Mouse (Mus musculus) limb, embryonic 13.5 days (tissue): ENCODE data around the gene Grb7. TPM values are rescaled to one million over a fixed set of nuclear protein-coding genes. Genes with fewer than 3 reads are reported as not detected.

Experiments used
- ATAC-seq: fragments of 200-750 bp; cut with Nextera tagmentation; 2 replicates; pipeline ENCODE4 v1.8.0; 2017; ENCODE audit warnings: low read depth, moderate number of reproducible peaks, moderate TSS enrichment; ENCODE audit not compliant: low FRiP score
- H3K27ac ChIP-seq: fragments of 300-500 bp; sonication (generic); 2 replicates; pipeline ENCODE4 v1.5.1; 2015; ENCODE audit warnings: inconsistent platforms, mild to moderate bottlenecking, moderate library complexity
- H3K27me3 ChIP-seq: fragments of 300-500 bp; sonication (generic); 2 replicates; pipeline ENCODE4 v1.6.1; 2015; ENCODE audit warnings: mild to moderate bottlenecking, inconsistent platforms
- H3K36me3 ChIP-seq: fragments of 300-500 bp; sonication (generic); 2 replicates; pipeline ENCODE4 v1.6.1; 2015; ENCODE audit warnings: inconsistent platforms, mild to moderate bottlenecking, moderate library complexity
- H3K4me1 ChIP-seq: fragments of 300-500 bp; sonication (generic); 2 replicates; pipeline ENCODE4 v1.6.1; 2015; ENCODE audit warnings: inconsistent platforms
- H3K4me2 ChIP-seq: fragments of 300-500 bp; sonication (generic); replicated peaks from 2 replicates; pipeline ENCODE4 v1.6.1; 2015; ENCODE audit warnings: inconsistent platforms, mild to moderate bottlenecking, moderate library complexity
- H3K4me3 ChIP-seq: fragments of 300-500 bp; sonication (generic); 2 replicates; pipeline ENCODE4 v1.5.1; 2015; ENCODE audit warnings: moderate library complexity, mild to moderate bottlenecking, inconsistent platforms
- H3K9ac ChIP-seq: fragments of 300-500 bp; sonication (generic); 2 replicates; pipeline ENCODE4 v1.6.1; 2015; ENCODE audit warnings: mild to moderate bottlenecking, inconsistent platforms
- H3K9me3 ChIP-seq: fragments of 300-500 bp; sonication (generic); 2 replicates; pipeline ENCODE4 v1.6.1; 2016; ENCODE audit warnings: inconsistent platforms
- WGBS: fragments of 180-500 bp; shearing (Covaris S2); methylation state at CpG from one replicate; pipeline ENCODE4 v1.1.7; 2015; 5-methylcytosine and 5-hydroxymethylcytosine counted together
- polyA plus RNA-seq: library from polyadenylated mRNA; unstranded; fragments of >200 nt; fragmentation: Nextera tagmentation; extraction: Ambion mirVana; gene quantifications from 2 replicates; pipeline ENCODE4 v1.2.1, GENCODE M21; 2015

The Grb7 gene
- polyA plus RNA-seq, 1 experiment from 2014 or later = 6.7 TPM

DNA sequence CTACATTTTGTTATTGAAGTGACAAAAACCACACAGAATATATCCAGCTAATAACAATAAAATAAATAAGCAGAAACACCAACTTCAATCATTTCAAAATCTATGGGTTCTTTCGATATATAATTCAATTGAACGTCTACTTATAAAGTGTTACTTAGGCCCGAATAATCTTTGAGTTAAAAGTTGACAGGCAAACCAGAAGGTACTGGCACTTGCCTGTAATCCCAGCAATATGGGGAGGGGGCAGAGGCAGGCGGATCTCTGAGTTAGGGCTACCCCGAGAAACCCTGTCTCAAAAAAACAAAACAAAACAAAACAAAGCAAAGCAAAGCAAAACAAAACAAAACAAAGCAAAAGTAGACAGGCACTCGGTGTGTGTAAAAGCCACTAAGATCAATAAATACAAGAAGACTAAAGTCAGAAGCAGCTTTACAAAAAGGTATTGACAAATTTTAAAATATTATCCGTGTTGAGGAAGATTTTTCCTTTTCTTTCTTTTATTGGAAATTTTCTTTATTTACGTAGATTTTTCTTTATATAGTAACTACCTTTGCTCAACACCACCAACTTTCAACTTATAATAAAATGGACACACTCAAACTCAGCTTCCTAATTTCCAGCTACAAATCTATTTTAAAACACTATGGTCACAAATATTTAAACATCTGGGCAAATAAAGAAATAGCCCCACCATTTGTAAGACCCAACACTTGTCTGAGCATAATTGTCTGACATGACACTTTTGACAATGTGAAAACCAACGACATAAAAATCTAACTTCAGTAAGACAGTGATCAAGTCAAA lies 29.6 kb downstream of the Grb7 start:
- Histone ChIP-seq H3K4me1 (peaks cover 4% of the 10 kb centered on the region; the same call in 1 of the 2 replicates), H3K4me2 (no peak overlapping the region), H3K9me3 (no peaks in the 10 kb centered on the region), H3K27me3 (no peaks in the 10 kb centered on the region; the same call in 1 of the 2 replicates), H3K36me3 (no peaks in the 10 kb centered on the region), H3K4me3 (no peak overlapping the region), H3K27ac (no peak overlapping the region), H3K9ac (no peak overlapping the region)
- WGBS = 91% methylated on average over 9 of the region's 9 CpGs
- ATAC-seq = no peak

GRCm38 (mm10) chr11:98476434-98476807 lies 30.2 kb downstream of the Grb7 start:
- H3K4me2 ChIP-seq = no peak overlapping the region
- ATAC-seq = no peak
- no peaks in the 10 kb centered on the region for H3K9me3 ChIP-seq
- no peaks in the 10 kb centered on the region for H3K36me3 ChIP-seq
- H3K9ac ChIP-seq = no peak overlapping the region
- H3K4me3 ChIP-seq = no peak overlapping the region
- H3K4me1 ChIP-seq = peaks cover 4% of the 10 kb centered on the region; the same call in 1 of the 2 replicates
- H3K27me3 ChIP-seq = no peaks in the 10 kb centered on the region
- no peak overlapping the region for H3K27ac ChIP-seq
- WGBS = 70% methylated on average over 4 of the region's 4 CpGs

GRCm38 (mm10) chr11:98477011-98477701 lies 31.0 kb downstream of the Grb7 start:
- H3K4me3 ChIP-seq = no peak overlapping the region
- no peaks in the 10 kb centered on the region for H3K9me3 ChIP-seq
- no peak overlapping the region for H3K4me2 ChIP-seq
- H3K27ac ChIP-seq = no peak overlapping the region
- no peaks in the 10 kb centered on the region for H3K27me3 ChIP-seq
- no peak overlapping the region for H3K9ac ChIP-seq
- 67% methylated on average over 14 of the region's 14 CpGs for WGBS
- H3K36me3 ChIP-seq = no peaks in the 10 kb centered on the region
- no peak for ATAC-seq
- peaks cover 4% of the 10 kb centered on the region; the same call in 1 of the 2 replicates for H3K4me1 ChIP-seq

DNA sequence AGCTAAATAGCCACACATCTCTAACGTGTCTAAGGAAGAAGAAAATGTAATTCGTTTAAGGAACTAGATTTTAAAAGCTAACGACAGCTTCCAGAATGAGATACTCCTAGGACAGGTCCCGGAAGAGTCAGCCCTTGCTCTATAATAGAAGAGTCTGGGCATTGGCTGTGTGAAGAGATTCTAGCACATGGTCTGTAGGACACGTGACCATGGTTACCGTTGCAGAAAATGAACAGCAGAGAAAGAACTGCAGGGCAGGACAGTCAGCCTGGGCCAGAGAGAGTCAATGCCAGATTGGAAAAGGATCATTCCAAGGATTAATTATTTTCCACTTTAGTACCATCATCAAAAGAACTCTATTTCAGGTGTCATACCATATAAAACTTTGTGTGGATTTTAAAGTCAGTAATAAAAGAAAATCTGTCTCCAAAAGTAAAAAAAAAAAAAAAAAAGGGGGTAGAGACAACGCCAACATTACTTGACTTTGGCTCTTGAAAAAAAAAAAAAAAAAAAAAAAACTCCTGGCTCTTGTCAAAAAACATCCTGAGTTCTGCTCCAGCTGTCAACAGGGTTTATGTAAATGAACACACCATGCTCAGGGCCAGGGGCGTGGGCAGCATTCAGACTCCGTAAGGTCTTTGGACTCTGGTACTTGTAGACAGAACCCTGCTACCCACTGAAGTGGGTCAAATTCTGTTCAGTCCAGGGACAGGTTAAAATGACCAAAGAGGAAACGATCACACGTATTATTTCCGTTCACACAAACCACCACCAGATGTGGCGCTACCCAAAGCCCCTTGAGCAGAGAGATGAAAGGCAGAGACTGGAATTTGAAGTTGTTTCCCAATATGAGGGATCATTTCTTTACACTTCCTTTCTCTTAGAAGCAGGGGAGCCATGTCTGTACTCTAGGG lies 33.1 kb downstream of the Grb7 start:
- Histone ChIP-seq H3K27me3 (no peaks in the 10 kb centered on the region), H3K27ac (no peak overlapping the region), H3K4me3 (no peak overlapping the region), H3K4me2 (no peak overlapping the region), H3K4me1 (peaks cover 4% of the 10 kb centered on the region; the same call in 1 of the 2 replicates), H3K36me3 (no peaks in the 10 kb centered on the region), H3K9ac (no peak overlapping the region), H3K9me3 (no peaks in the 10 kb centered on the region)
- no peak for ATAC-seq
- WGBS = 56% methylated on average over 12 of the region's 13 CpGs

DNA sequence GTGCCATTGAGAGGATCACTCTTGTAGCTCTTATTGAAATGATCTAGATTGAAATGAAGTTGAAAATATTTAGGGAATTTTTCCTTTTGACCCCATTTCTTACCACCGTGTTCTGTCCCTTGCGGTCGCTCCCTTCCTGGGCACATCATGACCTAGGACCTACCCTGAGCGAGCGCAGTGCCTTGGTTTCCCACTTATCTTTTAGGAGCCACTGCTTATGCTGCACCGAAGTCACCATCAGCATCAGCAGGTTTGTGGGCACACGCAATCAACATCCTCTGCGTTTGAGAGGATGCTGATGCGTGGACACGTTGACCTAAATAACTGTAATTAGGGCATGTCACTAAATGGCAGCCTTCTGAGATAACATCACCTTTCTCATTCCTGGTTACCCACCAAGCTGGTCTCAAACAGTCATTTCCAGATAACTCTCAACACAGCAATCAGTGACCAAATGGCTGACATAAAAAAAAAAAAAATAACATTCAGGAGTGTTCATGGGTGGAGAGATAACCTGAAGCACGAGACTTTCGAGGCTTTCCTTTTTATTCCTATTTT lies 33.8 kb downstream of the Grb7 start:
- H3K36me3 ChIP-seq = no peaks in the 10 kb centered on the region
- H3K27me3 ChIP-seq = no peaks in the 10 kb centered on the region
- peaks cover 4% of the 10 kb centered on the region; the same call in 1 of the 2 replicates for H3K4me1 ChIP-seq
- H3K4me3 ChIP-seq = no peak overlapping the region
- no peak overlapping the region for H3K4me2 ChIP-seq
- no peak overlapping the region for H3K27ac ChIP-seq
- ATAC-seq = no peak
- no peaks in the 10 kb centered on the region for H3K9me3 ChIP-seq
- WGBS = 83% methylated on average over 12 of the region's 12 CpGs
- H3K9ac ChIP-seq = no peak overlapping the region

DNA sequence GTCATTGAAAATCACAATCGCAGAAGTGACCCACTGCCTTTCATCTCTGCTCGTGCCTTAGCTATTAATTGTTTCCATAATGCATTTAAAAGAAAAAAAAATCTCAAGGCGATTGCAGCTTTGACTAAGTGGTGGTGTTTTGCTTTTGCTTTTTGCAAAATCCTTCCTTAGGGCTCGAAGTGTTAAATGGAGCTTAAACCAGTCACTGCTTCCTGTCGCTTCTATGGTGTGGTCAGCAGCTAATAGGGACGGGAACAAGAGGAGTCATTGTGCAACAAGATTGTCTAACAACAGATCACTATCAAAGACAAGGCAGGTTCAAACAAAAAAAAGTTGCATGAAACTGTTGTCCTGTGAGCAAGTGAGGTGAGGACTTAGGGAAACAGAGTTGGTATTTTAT lies 35.0 kb downstream of the Grb7 start:
- Histone ChIP-seq H3K27me3 (no peaks in the 10 kb centered on the region), H3K9me3 (no peaks in the 10 kb centered on the region), H3K36me3 (no peaks in the 10 kb centered on the region), H3K4me2 (no peak overlapping the region), H3K4me3 (no peak overlapping the region), H3K9ac (no peak overlapping the region), H3K4me1 (peaks cover 4% of the 10 kb centered on the region; the same call in 1 of the 2 replicates), H3K27ac (no peak overlapping the region)
- ATAC-seq = no peak
- WGBS = 58% methylated on average over 6 of the region's 6 CpGs

DNA sequence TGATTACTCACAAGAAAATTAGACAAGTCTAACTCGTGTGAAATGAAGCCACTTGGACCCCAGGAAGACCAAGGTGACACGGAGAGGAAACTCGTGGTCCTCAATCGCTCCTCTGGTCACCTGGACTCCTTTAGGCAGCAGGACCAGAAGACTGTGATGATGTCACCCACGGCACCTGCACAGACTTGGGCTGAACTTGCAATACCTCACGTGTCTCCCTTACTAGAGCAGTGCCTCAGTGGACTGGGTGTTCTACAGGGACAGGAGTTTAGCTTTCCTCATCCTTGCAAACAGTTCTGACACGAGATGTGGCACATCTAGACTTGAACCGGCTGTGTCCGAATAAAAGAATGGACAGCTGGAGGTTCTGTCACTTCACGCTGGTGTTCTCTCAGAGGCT lies 35.9 kb downstream of the Grb7 start:
- H3K27me3 ChIP-seq = no peaks in the 10 kb centered on the region
- no peak overlapping the region for H3K27ac ChIP-seq
- no peak overlapping the region for H3K4me2 ChIP-seq
- no peaks in the 10 kb centered on the region for H3K9me3 ChIP-seq
- WGBS = 79% methylated on average over 10 of the region's 10 CpGs
- H3K36me3 ChIP-seq = no peaks in the 10 kb centered on the region
- no peak overlapping the region for H3K9ac ChIP-seq
- H3K4me1 ChIP-seq = peaks cover 4% of the 10 kb centered on the region; the same call in 1 of the 2 replicates
- ATAC-seq = no peak
- no peak overlapping the region for H3K4me3 ChIP-seq

GRCm38 (mm10) chr11:98485749-98486148 lies 39.6 kb downstream of the Grb7 start:
- H3K36me3 ChIP-seq = no peaks in the 10 kb centered on the region
- no peak overlapping the region for H3K9ac ChIP-seq
- H3K4me2 ChIP-seq = no peak overlapping the region
- H3K4me3 ChIP-seq = no peak overlapping the region
- ATAC-seq = no peak
- H3K27ac ChIP-seq = no peak overlapping the region
- 86% methylated on average over 2 of the region's 2 CpGs for WGBS
- H3K27me3 ChIP-seq = 0 out of 2 replicates have a peak, but pooled peaks cover 4% of the 10 kb centered on the region
- no peaks in the 10 kb centered on the region for H3K4me1 ChIP-seq
- H3K9me3 ChIP-seq = no peaks in the 10 kb centered on the region

DNA sequence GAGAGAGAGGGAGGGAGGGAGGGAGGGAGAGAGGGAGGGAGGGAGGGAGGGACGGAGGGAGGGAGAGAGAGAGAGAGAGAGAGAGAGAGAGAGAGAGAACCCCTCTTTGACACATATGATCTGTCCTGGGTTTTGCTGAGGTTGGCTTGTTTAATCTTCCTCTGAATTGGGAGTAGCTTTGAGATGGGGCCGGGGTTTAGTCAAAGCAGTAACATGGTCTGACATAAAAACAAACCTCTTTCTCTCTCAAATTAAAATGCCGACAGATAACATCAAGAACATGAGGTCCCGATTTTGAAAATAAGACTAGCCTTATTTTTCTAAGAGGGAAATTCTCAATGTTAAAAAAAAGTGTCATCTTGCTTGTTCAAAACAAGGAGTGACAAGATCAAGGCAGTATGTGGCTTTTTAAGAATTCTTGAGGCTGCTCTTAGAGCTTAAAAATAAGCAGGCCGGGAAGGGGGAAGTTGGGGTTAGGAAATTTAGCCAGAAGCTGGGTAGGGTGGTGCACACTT lies 41.4 kb downstream of the Grb7 start:
- H3K36me3 ChIP-seq = no peaks in the 10 kb centered on the region
- H3K9ac ChIP-seq = no peak overlapping the region
- WGBS = 77% methylated on average over 4 of the region's 5 CpGs
- no peaks in the 10 kb centered on the region for H3K9me3 ChIP-seq
- no peak for ATAC-seq
- no peak overlapping the region for H3K27ac ChIP-seq
- no peak overlapping the region for H3K4me2 ChIP-seq
- 0 out of 2 replicates have a peak, but pooled peaks cover under 1% of the 10 kb centered on the region for H3K4me1 ChIP-seq
- H3K27me3 ChIP-seq = 0 out of 2 replicates have a peak, but pooled peaks cover 4% of the 10 kb centered on the region
- no peak overlapping the region for H3K4me3 ChIP-seq

GRCm38 (mm10) chr11:98488540-98489234 lies 42.5 kb downstream of the Grb7 start:
- no peak overlapping the region for H3K4me2 ChIP-seq
- 69% methylated on average over 20 of the region's 20 CpGs for WGBS
- ATAC-seq = no peak

DNA sequence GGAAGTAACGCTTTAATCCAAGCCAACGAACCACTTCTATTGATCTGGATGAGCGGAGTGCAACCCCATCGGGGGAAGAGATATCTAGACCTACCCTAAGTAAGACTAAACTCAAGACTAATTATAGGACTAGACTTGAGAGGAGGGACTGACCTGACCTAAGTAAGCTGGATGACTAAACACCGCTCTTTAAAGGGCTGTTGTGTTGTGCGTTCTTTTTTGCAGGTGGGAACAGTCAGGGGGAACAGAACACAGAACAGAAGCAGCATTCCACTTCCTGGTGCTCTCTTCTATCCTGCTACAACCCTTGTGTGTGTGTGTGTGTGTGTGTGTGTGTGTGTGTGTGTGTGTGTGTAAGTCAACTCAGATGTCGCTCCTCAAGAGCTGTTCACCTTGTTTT lies 45.4 kb downstream of the Grb7 start:
- H3K4me3 ChIP-seq = no peak overlapping the region
- no peak overlapping the region for H3K27ac ChIP-seq
- H3K9me3 ChIP-seq = no peaks in the 10 kb centered on the region
- 85% methylated on average over 7 of the region's 7 CpGs for whole genome bisulfite sequencing
- no peak overlapping the region for H3K4me2 ChIP-seq
- H3K4me1 ChIP-seq = peaks cover 8% of the 10 kb centered on the region
- ATAC-seq = no peak
- 0 out of 2 replicates have a peak, but pooled peaks cover 4% of the 10 kb centered on the region for H3K27me3 ChIP-seq
- no peak overlapping the region for H3K9ac ChIP-seq
- H3K36me3 ChIP-seq = no peaks in the 10 kb centered on the region

More at GRCm38 (mm10) chr11:98488540-98489234, 42.5 kb downstream of the Grb7 start:
- Histone ChIP-seq H3K4me3 (no peak overlapping the region), H3K9me3 (no peaks in the 10 kb centered on the region), H3K27me3 (0 out of 2 replicates have a peak, but pooled peaks cover 4% of the 10 kb centered on the region), H3K4me1 (peaks cover 8% of the 10 kb centered on the region), H3K9ac (no peak overlapping the region), H3K36me3 (no peaks in the 10 kb centered on the region), H3K27ac (no peak overlapping the region)
